Mouse (Mus musculus) natural killer cell, adult 2 months (primary cell): ENCODE data around the gene Cks2.
"Not testable (repeated sequence)": the region's sequence is repeated elsewhere in the genome, so short reads cannot be mapped to it uniquely, and the experiment has no call there.

Source experiments
- DNase-seq, 2 experiments: peaks; one replicate each; pipeline ENCODE4 v3.0.0; 2022; ENCODE audit warnings: low spot score in 2 of 2

Cks2 gene

GRCm38 (mm10) chr13:51644829-51645789, at the start of gene Cks2:
Gene Cks2 (plus strand): TSS chr13:51645232.
- peak; percentile 97 to 98 for DNase-seq

GRCm38 (mm10) chr13:51595404-51595803, 49.6 kb upstream of the Cks2 start:
- no peak for DNase-seq

DNA sequence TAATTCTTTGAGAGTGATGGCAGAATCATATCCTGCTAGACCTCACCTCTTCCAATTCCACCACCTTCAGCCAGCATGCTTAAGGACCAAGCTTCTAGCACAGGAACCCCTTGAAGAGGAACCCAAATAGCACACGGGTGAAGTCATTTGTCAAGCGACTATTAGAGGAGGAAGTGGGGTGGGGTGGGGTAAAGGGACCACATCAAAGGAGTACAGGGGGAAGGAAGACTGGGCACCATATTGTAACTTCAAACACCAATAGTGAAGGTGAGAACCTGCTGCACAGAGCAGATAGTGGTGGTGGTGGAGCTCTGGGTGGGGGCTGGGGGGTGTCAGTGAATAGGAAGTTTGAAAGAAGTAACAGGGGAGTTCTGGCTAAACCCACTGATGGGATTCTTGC, 47.0 kb upstream of the Cks2 start:
- peak; percentile 11 to 18 for DNase-seq

DNA sequence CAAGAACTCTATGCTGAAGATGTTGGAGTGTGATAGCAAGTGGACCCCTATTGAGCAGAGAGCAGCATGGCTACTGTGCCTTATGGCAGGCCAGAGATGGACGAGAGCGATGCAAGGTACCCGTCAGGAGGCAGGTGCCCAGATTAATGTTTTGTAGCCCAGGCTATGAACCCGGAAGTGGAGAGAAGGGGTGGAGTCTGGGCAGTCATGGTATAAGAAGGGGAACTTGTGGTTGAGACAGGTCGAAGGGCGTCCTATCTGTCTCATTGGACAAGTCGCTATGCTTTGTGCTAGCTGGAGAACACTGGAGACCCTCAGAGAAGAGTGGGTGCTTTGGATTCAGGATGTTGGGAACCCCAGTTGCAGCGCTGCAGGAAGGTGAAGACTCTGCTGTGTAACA, 44.9 kb upstream of the Cks2 start:
- no peak for DNase-seq

DNA sequence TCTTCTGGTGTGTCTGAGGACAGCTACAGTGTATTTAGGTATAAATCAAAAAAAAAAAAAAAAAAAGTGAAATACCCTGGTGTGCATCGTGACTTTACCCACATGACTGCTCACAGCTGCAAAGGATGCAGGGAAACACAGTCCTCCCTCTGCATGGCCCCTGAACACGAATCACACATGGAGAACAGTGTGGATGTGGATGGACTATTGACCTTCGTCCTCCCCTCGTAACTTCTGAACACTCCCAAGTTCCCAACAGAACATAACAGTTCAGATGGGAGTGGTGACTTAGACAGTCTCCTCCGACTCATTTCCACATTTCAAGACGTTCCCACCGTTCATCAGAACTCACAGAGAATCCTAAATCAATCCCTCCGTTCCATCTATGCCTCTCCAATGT, 42.3 kb upstream of the Cks2 start:
- DNase-seq: no peak

DNA sequence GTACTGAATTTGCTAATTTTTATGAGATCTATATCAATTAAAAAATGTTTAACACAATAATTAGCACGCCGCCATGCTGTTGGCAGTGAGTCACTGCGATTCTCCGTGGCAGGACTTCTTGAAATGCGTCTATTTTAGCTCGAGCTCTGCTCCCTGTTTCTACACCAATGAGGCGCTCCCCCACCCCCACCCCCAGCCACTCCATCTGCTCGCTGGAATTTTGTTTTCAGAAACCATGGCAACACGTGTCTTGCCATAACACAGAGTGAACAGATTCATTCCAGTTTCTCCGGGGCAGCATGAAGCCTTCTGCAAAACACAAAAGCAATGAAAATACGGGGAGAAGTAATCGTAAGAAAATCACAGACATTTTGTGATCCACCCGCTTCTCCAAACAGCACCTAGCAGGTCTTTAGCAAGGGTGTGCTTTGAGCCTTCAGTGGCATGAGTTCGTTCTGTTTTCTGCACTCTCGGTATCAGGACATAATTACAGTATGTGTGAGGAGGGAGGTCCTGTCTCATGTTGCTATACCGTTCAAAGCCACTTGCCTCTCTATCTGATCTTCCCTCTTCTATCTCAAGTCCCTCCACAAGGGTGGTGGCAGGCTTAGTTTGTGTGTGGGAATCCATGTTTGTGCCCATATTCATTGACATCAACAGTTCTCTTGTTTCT, 41.7 kb upstream of the Cks2 start:
- DNase-seq: no peak

- DNase-seq: no peak
These were observed 41.2 kb upstream of the Cks2 start for GRCm38 (mm10) chr13:51603894-51604244.

- DNase-seq: no peak
These were observed 35.8 kb upstream of the Cks2 start for GRCm38 (mm10) chr13:51609231-51609630.

DNA sequence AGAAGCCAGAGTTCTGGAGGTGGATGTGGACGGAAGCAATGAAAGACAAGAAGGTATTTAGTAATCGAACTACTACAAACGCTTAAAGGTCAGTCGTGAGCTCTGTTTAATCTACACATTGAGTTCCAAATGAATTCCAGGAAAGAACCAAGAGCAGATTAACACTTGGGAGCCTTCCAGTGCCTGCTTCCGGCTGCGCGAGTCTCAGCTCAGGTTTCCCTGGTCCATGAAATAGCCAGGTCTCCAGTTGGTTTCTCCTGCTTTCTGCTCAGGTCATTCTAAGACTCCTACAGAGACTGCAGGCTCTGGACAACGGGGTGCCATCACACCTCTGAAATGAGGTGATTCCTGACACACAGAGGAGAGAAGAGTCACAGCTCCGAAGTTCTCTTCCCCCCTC, 34.0 kb upstream of the Cks2 start:
- no peak for DNase-seq

DNA sequence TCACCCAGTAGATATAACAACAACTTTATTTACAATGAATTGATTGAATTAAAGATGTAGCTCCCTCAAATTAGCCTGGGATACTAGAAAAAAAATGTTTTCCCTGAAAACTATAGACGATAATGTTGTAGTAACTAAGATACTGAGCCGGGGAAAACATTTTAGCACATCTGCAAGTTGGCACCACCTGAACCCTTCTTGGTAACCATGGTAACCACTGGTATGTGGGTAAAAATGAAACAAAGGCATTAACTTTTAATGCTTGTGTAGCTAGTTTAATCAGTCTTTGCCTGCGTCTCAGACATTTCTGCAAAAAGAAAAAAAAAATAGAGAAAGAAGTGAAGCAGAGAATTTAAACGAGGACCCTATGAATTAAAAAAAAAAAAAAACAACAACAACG, 33.5 kb upstream of the Cks2 start:
- no peak for DNase-seq

DNA sequence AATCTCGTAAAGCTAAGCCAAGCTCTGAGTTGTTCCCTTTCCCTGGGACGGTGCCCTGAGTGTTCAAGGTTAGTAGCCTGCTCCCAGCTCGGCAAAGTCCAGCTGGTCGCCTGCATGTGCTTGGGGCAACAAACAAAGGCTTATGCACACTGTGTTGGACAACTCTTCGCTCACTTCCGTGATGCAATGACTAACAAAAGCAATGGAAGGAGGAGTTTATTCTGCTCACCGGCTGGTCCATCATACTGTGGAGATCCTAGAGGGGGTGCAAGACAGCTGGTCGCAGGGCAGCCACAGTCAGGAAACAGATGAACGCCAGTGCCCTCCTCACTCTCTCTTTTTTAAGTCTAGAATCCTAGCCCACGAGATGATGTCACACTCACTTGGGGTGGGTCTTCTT, 29.2 kb upstream of the Cks2 start:
- DNase-seq: no peak

GRCm38 (mm10) chr13:51616417-51617044, 28.5 kb upstream of the Cks2 start:
- no peak for DNase-seq

GRCm38 (mm10) chr13:51617306-51617705, 27.7 kb upstream of the Cks2 start:
- DNase-seq: no peak

- peak; percentile 18 to 40 for DNase-seq
These were observed 27.2 kb upstream of the Cks2 start for GRCm38 (mm10) chr13:51617861-51618260.

- DNase-seq: no peak
These were observed 26.4 kb upstream of the Cks2 start for GRCm38 (mm10) chr13:51618602-51619001.

DNA sequence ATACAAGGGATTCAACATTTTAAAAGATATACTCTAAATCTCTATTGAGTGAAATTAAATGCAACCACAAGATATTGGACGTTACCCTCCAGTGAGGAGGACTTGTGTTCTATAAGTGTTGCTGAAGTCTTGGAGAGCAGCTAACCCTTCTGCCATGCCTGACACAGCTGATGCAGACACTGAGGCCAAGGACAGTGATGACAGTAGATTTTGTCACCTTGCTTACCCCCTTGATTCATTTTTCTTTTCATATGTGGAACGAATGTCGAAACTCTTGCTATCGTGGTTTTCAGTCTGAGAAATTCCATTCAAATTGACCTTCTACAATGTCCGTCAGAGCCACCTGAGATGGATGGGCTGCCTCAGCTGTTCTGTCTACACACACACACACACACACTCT, 22.4 kb upstream of the Cks2 start:
- no peak for DNase-seq

GRCm38 (mm10) chr13:51623678-51624077, 21.4 kb upstream of the Cks2 start:
- DNase-seq: no peak

DNA sequence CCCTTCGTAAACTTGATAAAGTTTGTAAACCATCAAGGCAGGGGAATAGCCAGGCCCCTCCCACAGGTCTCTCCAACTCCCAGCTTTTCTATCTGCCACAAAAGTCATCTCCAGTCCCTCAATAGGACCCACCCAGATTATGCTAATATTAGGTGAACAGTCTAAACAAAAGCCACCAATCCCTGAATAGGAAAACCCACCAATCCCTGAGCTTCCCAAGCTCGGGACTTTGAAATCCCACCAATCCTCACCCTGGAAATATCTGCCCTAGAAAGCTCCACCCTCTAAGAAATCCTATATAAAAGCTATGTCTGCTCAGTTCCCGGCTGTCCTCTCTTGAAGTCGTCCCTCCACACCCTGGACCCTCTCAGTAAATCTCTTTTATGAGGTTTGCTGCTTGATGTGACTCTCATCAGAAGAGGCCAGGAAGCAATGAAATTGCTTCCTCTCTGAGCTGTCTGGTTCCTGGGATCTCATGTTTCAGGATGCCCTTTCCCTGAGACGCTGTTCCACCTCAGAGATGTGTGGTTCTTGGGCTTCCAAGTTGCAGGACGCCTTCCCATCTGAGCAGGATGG, 16.7 kb upstream of the Cks2 start:
- DNase-seq: no peak

GRCm38 (mm10) chr13:51631354-51631992, 13.6 kb upstream of the Cks2 start:
- no peak for DNase-seq

- DNase-seq: no peak
These were observed 12.3 kb upstream of the Cks2 start for GRCm38 (mm10) chr13:51632560-51633218.

- DNase-seq: not testable (repeated sequence)
These were observed 9.6 kb upstream of the Cks2 start for GRCm38 (mm10) chr13:51635384-51635783.
